Mouse (Mus musculus) natural killer cell, adult 2 months (primary cell): ENCODE measurements around the gene Etl4.
"Not testable (repeated sequence)": the region's sequence is repeated elsewhere in the genome, so short reads cannot be mapped to it uniquely, and the experiment has no call there.

Source experiments
- DNase-seq, 2 experiments: peaks; one replicate each; pipeline ENCODE4 v3.0.0; 2022; ENCODE audit warnings: low spot score in 2 of 2

The Etl4 gene

DNA sequence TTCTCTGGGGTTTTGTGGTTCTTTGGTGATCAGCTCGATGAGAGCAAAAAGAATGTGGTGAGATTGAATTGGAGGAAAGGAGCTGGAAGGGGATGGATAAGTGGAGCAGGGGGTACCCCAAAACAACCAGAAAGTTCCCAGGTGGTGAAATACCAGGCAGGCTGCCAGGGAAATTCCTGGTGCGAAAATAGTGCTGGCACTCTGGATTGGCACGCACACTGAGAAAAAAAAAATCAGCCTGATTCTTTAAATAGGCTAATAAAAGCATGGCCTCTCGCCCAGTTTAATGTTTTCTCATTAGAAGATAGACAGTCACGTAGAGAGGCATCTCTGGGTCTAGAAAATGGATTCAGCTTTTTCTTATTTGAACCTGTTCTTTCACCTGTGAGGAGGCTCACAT is 258.0 kb downstream of the Etl4 start:
- DNase-seq, result no peak

DNA sequence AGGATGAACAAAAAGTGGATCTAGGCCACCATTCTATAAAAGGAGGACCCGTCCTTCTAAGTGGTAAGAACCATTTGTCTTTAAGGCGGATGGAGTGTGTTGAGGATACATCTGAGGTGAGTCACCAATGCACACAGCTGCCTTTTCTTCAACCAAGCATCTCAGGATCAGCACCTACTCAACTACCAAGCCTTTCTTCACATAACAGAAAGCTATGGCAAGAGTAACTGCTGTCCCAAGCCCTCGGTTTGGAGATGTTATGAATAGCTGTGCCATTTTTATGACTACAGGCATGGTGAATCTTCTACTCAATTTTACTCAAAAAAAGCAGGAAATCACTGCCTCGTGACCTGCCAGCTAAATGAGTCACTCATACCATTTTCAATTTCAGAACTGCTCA is 258.6 kb downstream of the Etl4 start:
- no peak for DNase-seq

DNA sequence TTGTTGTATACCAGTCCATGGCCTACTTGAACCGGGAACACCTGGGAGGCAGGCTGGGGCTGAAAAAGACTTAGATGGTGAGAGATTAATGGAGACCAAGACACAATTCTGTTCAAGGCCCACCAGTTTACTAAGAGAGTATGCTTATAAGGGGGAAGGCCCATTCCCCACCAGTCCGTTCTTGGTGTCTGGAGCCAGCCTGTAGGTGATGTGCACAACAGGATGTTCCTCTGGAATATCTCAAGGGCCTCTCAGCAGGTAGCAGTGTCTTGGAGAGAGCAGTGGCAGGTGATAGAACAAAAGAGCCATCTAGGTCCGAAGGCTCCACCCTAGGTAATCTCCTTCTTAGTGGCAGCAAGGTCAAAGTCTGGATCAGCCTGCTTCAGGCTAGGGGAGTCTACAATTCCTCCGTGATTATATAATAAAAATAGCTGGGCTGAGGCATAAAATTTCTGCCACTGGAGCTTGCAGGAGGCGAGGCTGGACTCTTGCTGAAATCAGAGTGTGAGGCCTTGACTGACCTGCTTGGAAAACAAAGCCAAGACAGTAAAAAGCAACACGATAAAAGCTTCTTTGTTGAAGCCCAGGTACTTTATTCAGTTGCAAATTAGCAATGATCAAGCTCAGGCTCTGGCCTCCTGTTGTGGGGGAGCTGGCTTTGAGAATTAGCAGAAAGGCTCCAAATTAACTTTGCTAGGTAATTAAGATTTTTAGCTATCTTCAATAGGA is 267.0 kb downstream of the Etl4 start:
- DNase-seq, result not testable (repeated sequence)

DNA sequence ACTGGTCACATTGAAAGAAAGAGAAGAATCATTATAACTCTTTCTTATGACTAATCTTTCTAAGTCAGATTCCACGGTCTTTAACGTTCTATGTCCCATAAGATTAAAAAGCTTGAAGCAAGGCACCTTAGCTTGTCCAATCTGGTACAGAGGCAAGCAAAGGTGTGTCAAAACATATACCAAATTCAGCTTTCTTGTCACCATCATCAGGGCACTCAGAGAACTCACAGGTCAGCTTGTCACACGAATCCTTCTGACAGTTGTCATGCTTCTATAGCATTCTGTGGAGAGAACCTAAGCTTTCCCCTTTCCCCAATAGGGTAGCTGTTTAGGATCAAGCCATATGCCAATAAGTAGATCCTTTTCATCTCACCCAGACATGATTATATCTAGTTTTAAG is 267.7 kb downstream of the Etl4 start:
- not testable (repeated sequence) for DNase-seq

DNA sequence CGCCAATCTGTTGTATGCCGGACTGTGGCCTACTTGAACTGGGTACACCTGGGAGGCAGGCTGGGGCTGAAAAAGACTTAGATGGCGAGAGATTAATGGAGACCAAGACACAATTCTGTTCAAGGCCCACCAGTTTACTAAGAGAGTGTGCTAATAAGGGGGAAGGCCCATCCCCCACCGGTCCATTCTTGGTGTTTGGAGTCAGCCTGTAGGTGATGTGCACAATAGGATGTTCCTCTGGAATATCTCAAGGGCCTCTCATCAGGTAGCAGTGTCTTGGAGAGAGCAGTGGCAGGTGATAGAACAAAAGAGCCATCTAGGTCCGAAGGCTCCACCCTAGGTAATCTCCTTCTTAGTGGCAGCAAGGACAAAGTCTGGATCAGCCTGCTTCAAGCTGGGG is 271.0 kb downstream of the Etl4 start:
- not testable (repeated sequence) for DNase-seq

DNA sequence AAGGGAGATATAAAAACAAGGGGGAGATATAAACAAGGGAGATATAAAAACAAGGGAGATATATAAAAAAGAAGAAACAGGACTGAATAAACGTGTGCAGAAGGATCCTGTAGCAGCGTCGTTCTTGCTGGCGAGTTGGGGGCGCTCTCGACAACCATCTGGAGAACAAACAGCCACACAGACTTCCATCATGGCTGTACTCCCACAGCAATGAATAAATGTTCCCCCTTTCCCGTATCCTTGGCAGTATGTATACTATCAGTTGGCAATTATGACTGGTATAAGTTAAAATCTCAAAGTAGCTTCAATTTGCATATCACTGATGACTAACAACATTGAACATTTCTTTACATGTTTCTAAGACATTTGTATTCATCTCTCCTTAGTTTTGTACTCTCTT is 277.6 kb downstream of the Etl4 start:
- DNase-seq, result not testable (repeated sequence)

DNA sequence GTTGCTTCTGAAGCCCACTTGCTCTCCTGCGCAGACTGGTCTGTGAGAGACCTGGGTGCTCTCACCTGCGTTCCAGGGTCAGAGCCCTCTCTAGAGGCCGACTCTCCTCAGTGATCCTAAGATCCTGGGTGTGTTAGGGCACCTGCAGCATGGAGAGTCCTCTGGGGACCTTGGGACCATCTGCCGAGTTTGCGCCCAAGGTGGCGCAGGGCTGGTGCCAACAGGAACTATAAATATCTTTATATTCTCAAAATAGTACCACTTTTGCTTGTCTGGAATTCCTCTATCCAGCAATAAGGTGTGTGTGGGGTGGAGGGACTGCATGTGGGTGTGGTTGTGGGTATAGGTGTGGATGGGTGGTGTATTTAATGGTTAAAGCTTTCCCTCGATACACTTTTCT is 293.4 kb downstream of the Etl4 start:
- DNase-seq, result no peak

DNA sequence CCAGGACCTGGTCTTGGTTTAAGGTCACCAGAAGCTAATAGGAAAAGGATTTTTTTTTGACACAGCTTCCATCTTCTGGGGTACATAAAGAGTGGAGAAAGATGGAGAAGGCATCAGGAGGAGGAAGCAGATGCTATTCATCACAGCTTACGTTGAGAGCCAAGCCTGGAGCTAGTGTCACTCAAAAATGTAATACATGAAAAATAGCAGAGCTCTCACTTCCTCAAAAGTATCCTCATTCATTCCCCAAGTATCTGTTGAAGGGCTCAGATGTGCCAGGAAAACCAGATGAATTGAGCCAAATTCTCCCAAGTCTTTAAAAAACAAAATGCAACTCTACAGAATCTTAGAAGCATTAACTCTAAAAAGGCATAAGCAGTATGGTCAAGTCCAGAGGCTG is 297.1 kb downstream of the Etl4 start:
- DNase-seq, result no peak

DNA sequence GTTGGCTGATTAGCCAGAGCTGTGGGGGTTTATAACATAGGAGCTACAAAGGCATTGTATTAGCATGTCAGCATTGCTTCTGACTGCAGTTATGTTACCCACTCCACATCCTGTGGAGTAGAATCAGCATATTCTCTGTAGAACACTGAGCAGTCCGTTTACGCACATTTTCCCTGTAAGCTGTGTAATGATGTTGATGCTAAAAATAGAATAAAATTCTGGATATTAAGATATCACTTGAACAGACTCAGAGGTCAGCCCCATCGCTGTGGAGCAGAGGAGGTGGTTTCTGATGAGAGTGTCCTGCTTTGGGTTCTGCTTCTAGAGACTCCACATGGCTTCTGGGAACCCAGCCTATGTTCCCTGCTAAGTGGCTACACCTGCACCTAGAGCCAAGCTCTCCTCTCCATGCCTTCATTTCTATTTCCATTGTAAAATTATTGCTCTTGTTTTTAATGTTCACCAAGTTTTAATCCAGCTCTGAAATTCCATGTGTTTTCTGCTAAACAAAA is 299.2 kb downstream of the Etl4 start:
- DNase-seq, result no peak

DNA sequence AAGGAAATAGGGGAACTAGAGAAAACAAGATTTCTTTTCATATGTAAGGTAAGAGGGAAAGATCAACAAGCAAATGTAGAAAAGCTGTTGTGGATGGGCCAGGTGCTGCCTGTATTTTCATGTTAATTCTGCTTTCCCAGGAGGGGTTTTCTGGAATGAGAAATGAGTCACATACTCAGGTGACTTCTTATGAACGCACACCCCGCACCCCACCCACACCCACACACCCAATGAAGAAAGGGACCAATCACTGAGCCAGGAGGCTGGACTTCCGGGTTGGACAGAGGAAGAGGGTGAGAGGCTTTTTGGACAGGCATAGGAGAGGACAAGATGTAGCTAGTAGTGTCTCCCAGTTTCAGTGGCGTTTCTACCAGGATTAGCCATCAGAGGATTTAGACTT is 299.8 kb downstream of the Etl4 start:
- no peak for DNase-seq

DNA sequence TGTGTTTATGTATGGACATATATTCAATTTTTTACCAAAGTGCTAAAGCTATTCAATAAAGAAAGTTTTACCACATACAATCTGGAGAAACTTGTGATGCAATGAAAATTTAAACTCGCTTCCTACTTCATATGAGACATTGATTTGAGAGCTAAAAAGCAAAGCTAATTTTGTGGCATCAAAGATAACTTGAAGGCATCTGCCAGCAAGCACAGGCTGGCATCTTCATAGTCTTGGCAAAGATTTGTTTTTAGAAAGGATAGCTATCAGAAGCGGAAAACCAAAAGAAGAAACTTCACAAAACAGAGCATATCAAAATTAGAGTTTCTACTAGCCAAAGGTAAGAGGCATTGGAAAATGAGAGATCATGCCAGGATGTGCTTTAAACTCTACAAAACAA is 306.7 kb downstream of the Etl4 start:
- DNase-seq, result no peak

DNA sequence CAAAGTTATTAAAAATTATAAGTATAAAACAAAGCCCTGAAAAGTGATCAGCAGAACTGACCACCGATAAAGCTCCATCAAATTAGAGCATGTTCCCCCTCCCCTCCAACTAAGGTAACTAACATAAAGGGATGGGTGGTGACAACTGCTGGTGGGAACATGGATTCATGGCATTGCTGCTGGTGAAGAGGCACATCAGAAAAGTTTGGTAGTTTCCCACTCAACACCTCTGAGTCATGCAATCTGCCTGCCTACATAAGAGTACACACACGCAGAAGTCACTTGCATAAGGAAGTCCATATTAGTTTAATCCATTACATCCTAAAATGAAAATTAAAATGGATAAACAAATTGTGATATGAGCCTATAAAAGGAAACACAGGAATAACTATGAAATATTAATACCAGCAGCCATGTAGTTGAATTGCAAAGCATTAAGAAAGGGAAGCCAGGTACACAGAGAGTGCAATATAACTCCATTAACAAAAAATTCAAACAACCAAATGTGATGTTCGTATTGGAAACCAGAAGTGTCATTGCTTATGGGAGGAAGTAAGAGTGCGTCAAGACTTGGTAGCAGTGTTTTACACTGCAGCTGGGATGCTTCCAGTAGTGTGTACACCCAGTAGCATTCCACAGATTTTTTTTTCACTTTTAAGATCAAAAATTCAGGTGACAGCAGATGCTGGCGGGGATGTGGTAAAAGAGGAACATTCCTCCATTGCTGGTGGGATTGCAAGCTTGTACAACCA is 307.3 kb downstream of the Etl4 start:
- DNase-seq, result no peak

DNA sequence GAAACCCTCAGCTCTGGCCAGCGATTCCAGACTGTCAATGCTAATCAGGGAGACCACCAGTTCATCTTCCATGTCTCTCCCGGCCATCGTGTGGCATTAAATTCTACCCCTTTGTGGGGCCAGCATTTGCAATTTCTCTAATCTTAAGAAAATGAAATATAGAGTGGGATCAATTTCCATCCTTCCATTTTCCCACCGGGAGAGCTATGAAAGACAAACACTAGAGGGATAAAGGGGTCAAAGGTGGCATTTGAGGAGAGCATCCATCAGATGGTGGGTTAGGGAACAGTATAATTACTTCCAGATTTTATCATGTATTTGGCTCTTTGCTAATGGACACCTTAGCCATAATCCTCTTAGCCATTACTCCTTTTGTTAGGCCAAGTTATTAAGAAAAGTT is 321.8 kb downstream of the Etl4 start:
- DNase-seq, result no peak

DNA sequence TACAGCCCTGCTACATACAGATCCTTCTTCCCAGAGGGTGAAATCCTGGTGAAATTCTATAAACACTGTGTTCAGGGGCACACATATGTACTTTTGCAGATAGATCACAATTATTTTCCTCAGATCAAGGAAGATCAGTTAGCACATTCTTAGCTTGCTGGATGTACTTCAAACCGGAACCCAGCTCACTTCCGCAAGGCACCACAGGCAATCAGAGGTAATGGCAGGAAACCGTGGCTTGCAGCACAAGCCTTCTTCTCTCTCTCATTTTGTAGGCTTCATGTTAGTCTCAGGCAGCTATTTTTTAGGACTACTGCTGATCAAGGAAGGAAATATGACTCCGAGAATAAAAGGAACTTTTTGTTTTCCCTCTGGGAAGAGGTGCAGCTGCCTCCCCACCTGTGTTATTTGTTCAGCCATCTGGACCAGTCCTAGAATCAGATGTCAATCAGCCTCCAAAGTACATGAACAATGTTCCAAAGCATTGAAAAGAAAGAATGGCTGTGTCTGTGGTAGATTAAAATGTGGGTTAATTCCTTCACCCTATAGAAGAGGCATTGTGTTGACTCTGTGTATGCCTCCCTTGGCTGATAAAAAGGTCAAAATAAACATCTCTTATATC is 338.6 kb downstream of the Etl4 start:
- DNase-seq, result no peak

DNA sequence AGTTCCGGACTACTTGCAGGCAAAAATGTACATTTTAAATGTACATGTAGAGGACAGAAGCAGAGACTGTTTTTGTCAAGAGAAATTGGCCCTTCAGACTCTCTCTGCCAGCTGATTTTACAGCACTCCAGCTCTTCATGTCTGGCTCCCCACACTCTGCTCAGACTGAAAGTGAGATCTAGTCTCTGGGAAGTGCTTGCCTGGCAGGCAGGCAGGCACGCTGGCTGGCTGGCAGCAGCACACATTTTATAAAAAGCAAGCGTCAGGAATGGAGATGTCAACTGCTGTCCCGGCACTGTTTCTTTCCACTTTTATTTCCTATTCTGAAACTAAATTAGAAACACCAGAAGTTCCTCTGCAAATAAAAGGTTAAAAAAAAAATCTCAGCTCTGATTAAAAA is 339.8 kb downstream of the Etl4 start:
- DNase-seq, result no peak

DNA sequence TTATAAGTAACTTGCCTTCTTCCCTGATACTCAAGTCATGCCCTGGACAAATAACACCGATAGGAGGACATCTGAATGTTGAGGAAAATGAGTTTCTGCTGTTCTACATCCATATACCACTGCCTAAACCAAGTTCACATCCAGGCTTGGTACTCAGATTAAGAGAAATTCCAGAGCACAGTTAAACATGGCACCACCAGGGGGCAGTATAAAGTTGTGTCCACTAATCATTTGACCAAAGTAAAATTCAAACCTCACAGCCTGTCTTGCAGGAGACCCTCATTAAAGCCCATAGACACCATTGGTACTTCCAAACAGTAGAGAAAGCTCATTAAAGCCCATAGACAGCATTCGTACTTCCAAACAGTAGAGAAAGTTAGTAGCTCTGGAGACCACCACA is 366.5 kb downstream of the Etl4 start:
- DNase-seq, result no peak

DNA sequence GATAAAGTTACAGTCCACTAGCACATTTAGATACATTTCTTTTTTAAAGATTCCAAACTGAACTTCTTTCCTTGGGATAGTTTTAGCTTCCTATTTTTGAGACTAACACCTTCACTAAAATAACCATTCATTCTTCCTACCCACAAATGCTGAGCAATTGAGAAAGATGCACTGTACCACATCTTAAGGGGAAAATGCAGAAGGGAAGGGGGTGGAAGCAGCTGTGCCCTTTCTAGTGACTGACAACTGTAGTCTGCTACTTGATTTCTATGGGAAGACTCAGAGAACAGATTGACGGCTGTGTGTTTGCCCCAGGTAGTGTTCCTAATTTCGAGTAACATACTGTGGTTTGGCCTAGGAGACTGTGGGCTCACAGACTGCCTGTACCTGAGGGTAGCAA is 372.3 kb downstream of the Etl4 start:
- no peak for DNase-seq

DNA sequence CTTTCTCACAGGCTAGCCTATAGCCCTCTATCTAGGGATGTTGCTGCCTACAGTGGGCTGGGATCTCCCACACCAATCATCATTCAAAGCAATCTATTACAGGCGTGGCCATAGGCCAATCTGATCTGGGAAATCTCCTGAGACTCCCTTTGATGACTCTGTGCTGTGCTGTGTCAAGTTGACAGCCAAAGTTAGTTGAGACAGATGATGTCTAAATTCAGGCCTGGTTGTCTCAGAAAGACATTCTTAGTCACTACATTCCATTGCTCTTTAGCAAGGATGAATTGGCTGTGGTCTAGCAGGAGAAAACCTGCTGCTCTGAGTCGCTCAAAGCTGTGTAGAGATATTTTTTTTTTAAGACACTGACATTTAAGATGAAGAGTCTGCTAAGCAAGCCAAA is 374.8 kb downstream of the Etl4 start:
- no peak for DNase-seq

DNA sequence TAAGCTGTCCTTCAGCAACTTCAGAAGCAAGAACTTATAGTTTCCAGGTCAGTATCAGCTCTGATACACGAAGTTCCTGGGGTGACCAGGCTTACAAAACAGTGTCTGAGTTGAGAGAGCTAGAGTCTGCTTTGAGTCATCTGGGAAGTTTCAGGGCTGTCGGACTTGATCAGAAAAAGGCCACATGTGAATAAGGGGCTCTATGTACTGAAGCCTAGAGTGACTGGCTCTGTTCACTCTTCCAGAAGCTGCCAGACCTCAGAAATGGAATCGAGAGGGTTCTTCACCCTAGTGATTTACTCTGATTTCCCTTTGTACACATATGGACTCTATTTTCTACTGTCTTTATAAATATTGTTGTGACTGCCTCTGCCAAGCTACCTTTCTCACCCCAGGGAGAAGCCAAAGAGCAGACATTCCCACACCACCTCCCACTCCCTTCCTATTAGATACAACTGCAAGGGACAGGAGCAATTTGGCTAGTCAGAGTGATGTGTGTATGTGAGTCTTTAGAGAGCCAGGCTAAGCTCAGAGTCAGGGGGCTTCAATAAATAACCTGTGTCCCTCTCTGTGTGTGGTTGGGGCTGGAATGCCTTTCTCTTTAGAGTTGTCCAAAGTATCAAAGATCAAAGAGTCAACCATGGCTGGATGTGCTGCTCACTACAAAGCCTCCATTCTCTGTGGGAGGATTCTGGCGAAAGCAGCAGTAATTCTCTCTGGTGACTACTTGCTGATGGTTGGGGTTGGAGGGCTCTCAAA is 381.6 kb downstream of the Etl4 start:
- DNase-seq, result no peak

DNA sequence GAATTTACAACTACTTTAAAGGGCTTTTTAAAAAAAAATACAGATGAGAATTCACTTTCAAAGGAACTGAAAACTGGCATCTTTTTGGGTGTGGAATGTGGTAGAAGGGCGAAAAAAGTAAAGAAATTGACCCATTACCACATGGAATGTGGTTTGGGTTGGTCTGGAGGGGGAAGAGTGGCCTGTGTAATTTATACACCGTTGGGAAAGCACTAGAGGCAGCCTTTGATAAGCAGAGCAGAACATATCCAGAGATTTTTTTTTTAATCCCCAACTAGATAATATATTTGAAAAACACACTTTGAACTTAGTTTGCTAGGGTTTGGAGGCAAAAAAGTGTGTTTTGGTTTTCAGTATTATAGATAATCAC is 382.1 kb downstream of the Etl4 start:
- no peak for DNase-seq

DNA sequence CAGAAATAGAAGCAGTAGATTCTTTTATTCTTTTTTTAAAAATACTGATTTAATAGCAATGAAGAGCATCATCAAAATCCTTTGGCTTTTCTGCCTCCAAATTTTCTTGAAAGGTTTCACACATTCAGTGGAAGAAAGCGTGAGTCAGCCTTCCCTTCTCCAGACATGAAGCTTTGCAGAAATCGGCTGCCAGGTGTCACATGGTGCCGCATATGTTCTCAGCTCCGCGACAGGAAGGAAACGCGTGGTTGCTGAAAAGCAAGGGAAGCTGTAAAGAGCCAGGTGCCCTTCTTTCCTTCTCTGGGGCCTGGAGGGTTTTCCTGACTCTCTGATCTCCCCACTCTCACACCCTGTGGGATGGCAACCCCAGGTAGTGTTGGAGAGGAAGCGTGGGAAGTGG is 383.8 kb downstream of the Etl4 start:
- no peak for DNase-seq

DNA sequence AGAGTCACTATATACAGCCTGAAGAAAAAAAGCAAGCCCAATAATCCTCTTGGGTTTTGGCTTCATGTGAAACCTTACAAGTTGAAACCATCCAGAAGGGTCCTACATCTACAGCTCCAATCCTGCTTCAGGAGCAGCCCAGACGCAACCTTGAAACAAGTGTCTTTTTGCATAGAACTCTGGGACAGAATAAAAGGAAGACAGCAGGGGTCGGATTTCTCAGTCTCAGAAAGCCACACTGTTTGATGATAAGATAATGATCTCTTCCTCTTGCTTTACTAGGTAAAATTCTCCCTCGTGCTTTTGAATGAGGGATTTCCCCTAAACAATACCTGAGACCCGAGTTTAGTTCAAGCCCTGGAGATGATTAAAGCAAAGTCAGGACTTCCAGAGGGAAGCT is 385.0 kb downstream of the Etl4 start:
- no peak for DNase-seq
